Mouse (Mus musculus): ENCODE results near the gene Ugt1a8.

Ugt1a8 gene

DNA sequence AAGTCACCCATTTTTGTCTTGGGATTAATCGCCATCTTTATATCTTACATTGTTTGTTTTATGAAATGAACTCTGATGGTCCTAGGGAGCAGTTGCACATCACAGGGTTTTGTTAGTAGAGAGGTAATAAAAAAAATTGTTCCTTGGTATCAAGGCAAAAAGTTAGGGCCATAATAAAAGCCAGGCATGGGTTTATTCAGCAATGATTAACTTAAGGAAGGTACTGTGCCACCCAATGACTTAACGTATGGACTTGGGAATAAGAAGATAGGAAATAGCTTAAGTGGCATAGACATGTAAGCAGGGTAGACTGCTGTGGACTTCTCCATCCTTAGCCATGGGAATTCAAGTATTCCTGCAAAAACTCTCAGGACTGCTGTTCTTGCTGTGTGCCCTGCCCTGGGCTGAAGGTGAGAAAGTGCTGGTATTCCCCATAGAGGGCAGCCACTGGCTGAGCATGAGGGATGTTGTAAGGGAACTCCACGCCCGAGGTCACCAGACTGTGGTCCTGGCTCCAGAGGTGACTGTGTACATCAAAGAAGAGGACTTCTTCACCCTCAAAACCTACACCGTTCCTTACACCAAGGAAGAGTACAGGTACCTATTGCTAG is 98.8 kb downstream of the Ugt1a8 start:
- DNase-seq (ENCODE audit: low read depth, low spot score), result no peak

DNA sequence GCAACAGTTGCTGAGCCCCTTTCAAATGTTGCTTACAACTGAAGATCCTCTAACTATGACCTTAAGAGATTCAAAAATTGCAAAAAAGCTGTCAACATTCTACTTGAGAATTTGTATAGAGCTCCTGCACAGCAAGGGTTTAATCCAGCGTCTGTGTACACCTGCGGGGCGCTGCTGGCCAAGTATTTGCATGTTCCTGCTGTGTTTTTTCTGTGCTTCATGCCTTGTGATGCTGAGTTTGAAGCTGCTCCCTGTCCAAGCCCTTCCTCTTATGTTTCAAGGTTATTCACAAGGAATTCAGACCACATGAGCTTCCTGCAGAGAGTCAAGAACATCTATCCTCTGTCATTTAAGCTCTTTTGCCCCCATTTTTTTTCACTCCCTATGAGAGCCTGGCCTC is 104.5 kb downstream of the Ugt1a8 start:
- no peak for DNase-seq (ENCODE audit: low read depth, low spot score)

DNA sequence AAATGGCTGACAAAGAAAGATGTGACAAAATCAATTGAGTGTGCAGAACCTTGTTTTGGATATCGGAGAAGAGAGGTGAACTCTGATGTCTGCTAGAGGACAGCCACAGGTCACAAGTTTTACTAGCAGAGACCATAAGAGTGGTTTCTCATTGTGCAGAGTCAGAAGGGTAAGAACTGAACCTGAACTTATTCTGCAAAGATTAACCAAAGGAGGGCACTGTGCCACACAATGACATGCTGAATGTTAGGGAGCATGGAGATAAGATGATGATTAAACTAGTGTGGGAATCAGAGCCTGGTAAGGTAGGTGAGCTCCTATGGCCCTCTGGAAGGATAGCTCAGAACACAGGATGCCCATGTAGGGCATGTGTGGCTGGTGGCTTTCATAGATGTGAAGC is 108.1 kb downstream of the Ugt1a8 start:
- DNase-seq (ENCODE audit: low read depth, low spot score), result no peak

DNA sequence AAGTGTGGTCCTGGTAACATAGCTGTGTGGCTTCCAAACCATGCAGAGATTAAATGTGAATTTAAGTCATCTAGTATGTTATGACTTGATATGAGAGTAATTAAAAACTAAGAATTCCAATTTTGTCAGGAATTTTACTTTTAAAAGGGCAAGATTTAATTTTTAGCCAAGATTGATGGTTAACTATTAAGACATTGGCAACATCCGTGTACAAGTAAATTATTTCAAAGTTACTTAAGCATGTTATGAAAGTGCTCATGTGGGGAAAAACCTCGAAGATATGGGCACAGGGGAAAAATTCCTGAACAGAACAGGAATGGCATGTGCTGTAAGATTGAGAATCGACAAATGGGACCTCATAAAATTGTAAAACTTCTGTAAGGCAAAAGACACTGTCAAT is 109.8 kb downstream of the Ugt1a8 start:
- DNase-seq (ENCODE audit: low read depth, low spot score), result no peak

DNA sequence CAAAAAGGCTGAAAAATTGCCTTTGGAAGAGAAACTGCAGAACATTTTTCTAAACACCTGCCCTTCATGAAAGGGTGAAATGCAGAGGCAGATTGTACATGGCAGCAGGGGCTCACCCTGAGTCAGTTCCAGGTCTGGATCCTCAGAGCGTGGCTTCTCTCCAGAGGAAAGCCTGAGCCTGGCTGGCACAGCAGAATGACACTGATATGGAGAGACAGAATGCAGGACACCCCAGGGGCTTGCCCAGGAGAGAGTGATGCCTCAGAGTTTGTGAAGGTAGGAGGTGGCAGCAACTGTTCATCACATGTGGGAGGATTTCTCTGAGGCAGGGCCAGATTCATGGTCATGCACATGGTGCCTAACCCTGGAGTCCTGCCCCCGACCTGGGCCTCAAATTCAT is 112.4 kb downstream of the Ugt1a8 start:
- DNase-seq (ENCODE audit: low read depth, low spot score), result no peak

DNA sequence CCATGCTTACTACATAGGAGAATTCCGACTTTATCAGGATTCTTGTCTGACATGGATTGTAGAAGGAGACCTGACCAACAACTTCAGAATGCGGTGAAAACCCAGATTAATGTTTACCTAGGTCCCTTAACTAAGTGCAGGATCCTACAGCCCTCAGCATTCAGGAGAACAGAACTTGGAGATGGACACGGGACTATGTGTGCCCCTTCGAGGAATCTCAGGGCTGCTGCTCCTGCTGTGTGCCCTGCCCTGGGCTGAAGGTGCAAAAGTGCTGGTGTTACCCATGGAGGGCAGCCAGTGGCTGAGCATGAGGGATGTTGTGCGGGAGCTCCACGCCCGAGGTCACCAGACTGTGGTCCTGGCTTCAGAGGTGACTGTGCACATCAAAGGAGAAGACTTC is 112.8 kb downstream of the Ugt1a8 start, which contains the start of gene Ugt1a2:
Gene Ugt1a2 (plus strand): TSS at position 146 of the 400 bp plus-strand sequence.
- no peak for DNase-seq (ENCODE audit: low read depth, low spot score)

DNA sequence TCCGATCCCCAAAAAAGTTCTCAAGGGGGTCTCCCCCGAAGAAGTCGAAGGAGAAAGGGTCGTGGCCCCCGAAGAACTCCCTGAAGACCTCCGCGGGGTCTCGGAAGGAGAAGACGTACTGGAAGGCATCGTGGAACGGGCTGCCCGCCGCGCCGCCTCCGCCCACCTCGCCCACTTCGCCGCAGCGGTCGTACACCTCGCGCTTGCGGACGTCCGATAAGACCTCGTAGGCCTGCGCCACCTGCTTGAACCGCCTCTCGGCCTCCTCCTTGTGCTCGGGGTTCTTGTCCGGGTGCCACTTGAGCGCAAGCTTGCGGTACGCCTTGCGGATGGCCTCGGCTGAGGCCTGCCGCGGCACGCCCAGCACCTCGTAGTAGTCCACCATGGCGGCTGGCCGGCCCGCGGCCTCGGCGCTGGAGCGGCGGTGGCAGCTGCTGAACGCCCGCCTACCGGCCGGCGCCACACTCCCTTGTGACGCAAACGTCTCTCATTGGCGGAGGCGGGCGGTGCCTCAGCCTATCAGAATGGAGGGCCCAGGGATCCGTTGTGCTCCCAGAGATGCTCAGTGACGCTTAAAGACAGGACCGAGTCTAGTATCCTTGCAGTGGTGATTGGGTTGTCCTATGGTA is 117.8 kb downstream of the Ugt1a8 start, which contains the start of gene Dnajb3:
Gene Dnajb3 (minus strand): TSS at position 489 of the 629 bp plus-strand sequence.
- DNase-seq (ENCODE audit: low read depth, low spot score), result no peak

DNA sequence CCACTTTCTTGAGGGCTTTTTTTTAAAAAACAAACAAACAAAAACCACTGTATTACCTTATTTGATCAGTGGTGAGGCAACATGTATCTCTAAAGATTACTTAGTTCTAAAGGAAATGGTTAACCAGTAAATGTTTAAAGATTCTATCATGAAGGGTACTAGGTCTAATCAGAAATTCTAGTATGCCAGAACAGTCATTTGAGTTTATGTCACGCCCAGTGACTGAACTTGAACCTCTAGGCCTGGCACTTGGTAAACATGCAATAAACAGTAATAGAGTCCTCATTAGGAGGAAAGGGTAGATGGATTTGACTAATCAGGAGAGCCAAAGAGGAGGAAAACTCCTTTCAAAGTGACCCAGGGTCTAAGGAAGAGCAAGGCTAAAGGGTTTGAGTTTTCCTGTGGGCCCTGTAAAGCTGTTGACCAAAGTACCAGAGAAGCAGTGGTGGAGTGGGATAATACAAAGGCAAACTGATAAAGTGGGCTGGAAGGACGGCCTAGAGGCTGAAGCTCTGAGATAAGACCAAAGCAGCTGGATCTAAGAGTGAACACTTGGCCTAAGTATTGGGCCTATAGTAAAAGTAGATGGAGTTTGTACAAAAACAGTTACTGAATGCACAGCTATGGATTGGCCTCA is 119.3 kb downstream of the Ugt1a8 start:
- no peak for DNase-seq (ENCODE audit: low read depth, low spot score)

DNA sequence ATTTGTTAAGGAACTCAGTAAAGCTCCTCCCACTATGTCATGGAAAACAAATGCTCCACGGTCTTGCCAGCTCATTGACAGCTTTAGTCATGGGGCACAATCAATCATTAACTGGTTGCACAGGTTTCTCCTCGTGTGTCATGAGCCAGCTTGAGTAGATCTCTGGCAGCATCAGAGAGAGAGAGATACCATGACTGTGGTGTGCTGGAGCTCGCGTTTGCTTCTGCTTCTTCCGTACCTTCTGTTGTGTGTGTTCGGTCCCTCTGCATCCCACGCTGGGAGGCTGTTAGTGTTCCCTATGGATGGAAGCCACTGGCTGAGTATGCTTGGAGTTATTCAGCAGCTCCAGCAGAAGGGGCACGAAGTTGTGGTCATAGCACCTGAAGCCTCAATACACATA is 124.2 kb downstream of the Ugt1a8 start, which contains the start of gene Ugt1a1:
Gene Ugt1a1 (plus strand): TSS at position 148 of the 400 bp plus-strand sequence.
- DNase-seq (ENCODE audit: low read depth, low spot score), result peak; percentile 2

DNA sequence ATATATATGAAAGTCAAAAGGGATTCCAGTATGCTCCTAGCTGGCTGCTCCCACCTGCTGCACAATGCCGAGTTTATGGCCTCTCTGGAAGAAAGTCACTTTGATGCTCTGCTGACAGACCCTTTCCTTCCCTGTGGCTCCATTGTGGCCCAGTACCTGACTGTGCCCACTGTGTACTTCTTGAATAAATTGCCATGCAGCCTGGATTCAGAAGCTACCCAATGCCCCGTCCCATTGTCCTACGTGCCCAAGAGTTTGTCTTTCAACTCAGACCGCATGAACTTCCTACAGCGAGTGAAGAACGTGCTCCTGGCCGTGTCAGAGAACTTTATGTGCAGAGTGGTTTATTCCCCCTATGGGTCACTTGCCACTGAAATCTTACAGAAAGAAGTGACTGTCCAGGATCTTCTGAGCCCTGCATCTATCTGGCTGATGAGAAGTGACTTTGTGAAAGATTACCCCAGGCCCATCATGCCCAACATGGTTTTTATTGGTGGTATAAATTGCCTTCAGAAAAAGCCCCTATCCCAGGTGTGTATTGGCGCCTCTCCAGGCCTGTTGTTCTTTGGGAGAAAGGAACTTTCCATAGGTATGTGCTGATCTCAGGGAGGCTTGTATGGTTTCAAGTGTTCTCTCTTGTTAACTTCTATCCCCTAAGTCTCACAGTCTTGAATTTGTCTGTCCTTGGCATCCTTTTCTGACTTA is 124.9 kb downstream of the Ugt1a8 start:
- peak; percentile 5 for DNase-seq (ENCODE audit: low read depth, low spot score)

DNA sequence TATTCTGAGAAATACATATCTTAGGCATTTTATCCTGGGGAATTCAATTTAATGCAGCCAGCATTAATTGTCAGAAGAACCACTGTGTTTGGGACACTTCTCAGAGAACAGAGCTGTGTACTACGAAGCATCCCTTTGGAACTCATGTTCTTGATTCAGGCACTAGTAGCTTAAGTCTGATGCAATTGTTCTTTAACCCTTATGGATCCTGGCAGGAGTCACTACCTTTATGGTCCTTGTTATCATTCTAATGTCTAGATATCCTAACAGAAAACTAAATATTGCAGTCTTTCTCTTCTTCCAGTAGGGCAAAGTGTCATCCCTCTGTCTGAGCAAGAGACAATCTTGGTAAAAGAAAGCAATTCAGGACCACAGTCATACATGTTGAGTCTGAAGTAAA is 125.4 kb downstream of the Ugt1a8 start:
- DNase-seq (ENCODE audit: low read depth, low spot score), result peak; percentile 7

DNA sequence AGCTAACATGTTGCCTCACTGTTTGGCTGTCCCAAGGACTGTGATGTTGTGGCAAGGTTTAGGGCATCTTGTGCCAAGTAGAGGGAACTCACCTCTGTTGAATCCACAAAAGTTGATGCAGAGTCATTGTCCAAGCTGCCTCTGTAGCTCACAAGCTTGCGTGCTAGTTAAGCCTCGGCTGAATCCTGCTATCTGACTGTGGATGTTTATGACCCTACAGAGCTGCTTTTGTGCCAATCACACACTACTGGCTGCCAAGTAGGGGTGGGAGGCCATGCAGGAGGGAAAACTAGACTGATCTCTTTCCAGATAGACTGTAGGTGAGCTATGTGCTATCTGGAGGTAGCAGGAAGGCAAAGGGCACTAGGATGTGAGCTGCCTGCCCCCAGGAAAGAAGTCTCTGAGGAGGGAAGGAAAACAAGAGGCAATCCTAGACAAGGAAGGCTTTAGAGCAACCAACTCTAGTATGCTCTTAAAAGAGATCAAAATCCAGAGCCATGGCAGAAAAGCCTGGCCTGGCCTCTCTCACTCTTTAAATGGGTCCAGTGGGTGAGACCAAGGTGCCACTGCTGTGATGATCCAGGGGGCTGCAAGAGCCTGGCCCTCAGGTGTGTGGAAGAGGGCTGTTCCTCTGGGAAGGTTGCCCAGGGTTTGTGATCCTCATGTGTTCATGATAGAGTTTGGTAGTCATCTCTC is 126.3 kb downstream of the Ugt1a8 start:
- peak; percentile 10 for DNase-seq (ENCODE audit: low read depth, low spot score)

DNA sequence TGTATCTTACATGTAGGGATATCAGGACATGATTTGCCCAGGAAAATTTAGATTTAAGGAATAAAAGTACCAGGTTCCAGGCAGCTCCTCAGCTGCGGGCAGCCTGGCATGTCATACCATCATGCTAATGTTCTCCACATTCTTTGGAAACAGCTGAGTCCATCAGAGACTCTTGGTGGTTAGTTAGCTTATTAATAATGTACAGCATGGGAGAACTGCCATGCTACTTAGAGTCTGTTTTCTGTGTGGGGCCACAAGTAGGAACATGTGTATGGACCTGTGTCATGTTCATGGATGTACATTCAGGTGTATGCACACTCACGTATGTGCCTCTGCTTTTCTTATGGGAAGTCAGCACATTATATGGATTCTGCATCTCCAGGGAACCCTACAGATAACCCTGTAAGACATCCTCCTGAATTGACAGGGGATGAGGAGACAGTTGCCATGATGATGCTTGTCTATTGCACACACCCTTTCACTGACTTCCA is 126.9 kb downstream of the Ugt1a8 start:
- peak; percentile 4 for DNase-seq (ENCODE audit: low read depth, low spot score)

DNA sequence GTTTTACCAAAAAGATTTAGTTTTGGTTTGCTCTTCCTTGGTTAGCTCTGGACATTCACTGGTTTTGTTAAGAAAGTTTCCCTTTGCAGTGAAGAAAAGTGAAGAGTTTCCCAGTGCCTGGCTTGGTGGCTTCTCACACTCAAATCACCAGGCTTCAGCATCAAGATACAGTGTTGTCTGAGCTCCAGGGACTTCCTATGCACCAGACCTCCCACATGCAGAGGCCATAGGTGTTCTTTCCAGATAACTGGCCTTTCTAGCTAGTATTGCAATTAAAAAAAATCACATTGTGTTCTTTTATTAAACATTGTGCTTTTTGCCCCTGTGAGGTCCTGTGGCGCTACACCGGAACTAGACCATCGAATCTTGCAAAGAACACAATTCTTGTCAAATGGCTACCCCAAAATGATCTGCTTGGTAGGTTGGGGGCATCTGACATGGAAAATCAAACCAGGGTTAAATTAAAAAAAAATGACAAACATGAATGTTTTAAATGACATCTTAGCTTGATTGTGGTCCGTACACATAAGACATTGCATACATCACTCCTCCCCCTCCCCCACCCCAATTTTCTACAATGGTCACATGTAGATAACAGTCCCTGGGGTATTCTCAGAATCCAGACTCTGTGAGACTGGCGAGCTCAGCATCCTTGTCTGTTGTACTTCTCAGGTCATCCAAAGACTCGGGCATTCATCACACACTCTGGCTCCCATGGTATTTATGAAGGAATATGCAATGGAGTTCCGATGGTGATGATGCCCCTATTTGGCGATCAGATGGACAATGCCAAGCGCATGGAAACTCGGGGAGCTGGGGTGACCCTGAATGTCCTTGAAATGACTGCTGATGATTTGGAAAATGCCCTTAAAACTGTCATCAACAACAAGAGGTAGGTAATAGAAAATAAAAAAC is 128.1 kb downstream of the Ugt1a8 start:
- peak; percentile 4 for DNase-seq (ENCODE audit: low read depth, low spot score)

DNA sequence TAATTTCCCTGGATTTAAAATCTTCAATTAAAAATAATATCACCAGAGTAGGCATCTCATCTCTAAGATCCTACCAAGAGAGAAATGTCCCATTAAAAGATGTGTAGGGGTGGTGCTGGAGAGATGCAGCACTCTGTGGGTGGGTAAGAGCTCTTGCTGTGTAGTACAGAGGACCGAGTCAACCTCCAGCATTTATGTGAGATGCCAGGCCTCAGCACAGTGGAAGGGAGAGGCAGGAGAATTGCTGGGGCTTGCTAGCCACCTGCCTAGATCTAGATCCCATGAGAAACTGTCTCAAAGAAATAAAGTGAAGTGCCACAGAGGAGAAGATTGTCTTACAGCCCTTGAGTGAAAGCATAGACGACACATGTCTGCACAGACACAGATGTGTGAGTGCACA is 128.9 kb downstream of the Ugt1a8 start:
- DNase-seq (ENCODE audit: low read depth, low spot score), result no peak

DNA sequence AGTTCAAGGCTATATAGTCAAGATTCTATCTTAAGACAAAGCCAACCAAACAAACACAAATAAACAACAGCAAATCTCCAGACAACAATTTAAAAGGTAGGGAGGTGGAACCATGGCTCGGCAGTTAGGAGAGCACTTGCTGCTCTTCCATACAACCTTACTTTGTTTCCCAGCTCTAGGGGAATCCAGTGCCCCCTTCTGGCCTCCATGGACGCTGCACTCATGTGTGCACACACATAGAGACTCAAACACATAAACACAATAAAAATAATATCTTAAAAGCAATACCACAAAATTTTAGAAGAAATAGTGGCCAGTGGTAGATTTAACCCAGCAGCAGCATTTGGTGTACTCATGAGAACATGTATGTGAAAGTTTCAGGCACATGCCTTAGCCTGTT is 129.5 kb downstream of the Ugt1a8 start:
- peak; percentile 11 for DNase-seq (ENCODE audit: low read depth, low spot score)

DNA sequence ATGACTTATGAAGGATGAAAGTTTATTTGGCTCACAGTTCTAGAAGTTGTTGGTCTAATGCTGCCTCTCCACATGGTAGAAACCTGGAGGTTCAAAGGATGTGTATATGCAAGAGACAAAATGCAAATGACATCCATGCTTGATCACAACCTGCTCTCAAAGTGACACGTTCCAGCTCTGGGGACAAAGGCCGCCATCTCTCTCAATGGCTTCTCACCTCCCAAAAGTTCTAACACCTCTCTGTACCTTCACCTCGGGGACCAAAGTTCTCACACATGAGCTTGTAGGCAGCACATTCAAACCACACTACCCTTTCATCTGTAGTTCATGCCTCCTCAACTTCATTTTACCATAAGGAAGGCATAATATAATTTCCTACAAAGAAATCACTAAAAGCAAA is 130.0 kb downstream of the Ugt1a8 start:
- DNase-seq (ENCODE audit: low read depth, low spot score), result peak; percentile 3

DNA sequence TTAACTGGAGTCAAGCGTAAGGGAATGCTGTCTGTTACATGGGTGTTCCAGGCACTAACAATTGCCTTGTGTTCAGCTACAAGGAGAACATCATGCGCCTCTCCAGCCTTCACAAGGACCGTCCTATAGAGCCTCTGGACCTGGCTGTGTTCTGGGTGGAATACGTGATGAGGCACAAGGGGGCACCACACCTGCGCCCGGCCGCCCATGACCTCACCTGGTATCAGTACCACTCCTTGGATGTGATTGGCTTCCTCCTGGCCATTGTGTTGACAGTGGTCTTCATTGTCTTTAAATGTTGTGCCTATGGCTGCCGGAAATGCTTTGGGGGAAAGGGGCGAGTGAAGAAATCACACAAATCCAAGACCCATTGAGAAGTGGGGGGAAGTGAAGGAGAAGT is 130.4 kb downstream of the Ugt1a8 start:
- no peak for DNase-seq (ENCODE audit: low read depth, low spot score)

DNA sequence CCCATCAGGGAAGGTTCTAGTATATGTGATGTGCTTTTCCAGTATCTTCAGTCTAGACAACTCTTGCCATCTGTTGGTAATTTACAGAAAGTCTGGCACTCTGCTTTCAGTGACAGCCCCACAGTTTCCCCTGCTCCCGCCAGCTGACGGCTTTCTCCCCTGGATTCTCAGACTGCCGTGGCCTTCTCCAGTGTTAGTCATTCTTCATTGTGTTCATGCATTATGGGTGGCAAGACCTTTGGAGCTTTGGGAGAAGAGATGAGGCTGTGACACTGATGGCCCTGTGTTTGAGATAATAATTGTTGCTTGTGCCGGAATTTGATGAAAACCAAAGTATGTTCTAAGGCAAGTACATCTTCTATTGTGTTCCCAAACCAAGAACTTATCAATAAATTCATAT is 131.0 kb downstream of the Ugt1a8 start:
- no peak for DNase-seq (ENCODE audit: low read depth, low spot score)

DNA sequence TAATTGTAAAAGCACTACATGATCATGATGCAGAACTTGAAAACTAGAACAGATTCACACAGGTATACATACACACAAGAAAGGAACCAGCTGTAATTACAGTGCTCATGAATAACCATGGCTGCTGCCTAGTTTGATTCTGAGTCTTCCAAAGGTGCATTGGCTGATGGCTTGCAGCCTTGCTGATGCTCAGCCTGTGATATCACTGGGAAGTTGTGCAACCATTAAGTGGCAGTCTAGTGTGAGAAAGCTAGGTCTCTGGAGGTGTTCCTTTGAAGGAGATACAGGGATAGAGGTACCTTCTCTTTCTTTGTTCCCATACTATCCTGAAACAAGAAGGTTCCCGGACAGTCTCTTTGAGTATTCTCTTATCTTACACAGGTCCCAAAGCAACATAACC is 131.4 kb downstream of the Ugt1a8 start:
- DNase-seq (ENCODE audit: low read depth, low spot score), result no peak

DNA sequence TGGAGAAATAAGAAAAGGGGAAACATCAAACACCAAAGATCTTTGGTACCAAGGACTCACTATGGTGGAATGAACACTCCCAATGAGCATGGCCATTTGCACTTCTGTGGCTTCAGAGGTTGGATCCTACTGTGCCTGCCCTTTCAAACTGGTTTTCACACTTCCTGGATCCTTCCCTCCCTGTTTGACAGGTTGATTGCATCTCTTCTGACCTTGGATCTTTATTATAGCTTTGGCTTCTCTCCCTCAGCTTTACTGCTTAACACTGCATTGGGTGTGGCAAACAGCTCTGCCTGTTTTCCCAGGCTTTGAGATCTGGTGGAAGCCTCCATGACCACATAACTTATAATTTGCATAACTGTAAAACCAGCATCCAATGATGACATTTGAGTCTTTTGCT is 132.7 kb downstream of the Ugt1a8 start:
- DNase-seq (ENCODE audit: low read depth, low spot score), result no peak

Data from 3T3-L1 (cell line).